Mouse (Mus musculus) kidney, embryonic 15.5 days (tissue): ENCODE measurements at regions not wholly inside any gene's neighbourhood (a gene's known extent, or its start where the extent isn't known, plus 50 kb on each side); places are given as distances from the start of the nearest gene placed in this dataset.
A peak's percentile ranks its signal among the peaks of the same experiment; 100 is the strongest.

Experiments used
- ATAC-seq: fragments of 200-750 bp; cut with Nextera tagmentation; replicated peaks from 2 replicates; pipeline ENCODE4 v1.8.0; 2017; ENCODE audit warnings: moderate TSS enrichment; ENCODE audit not compliant: low FRiP score
- H3K27ac ChIP-seq: fragments of 300-500 bp; sonication (generic); 2 replicates; pipeline ENCODE4 v1.5.1; 2015; ENCODE audit warnings: mild to moderate bottlenecking, inconsistent platforms
- H3K27me3 ChIP-seq: fragments of 300-500 bp; sonication (generic); 2 replicates; pipeline ENCODE4 v1.6.1; 2015; ENCODE audit warnings: inconsistent platforms
- H3K36me3 ChIP-seq: fragments of 300-500 bp; sonication (generic); 2 replicates; pipeline ENCODE4 v1.6.1; 2015; ENCODE audit warnings: inconsistent platforms
- H3K4me1 ChIP-seq: fragments of 300-500 bp; sonication (generic); 2 replicates; pipeline ENCODE4 v1.6.1; 2015; ENCODE audit warnings: inconsistent platforms
- H3K4me2 ChIP-seq: fragments of 300-500 bp; sonication (generic); 2 replicates; pipeline ENCODE4 v1.6.1; 2015; ENCODE audit warnings: moderate library complexity, mild to moderate bottlenecking, inconsistent platforms
- H3K4me3 ChIP-seq: fragments of 300-500 bp; sonication (generic); replicated peaks from 2 replicates; pipeline ENCODE4 v1.5.1; 2015; ENCODE audit warnings: mild to moderate bottlenecking, inconsistent platforms
- H3K9ac ChIP-seq: fragments of 300-500 bp; sonication (generic); 2 replicates; pipeline ENCODE4 v1.6.1; 2015; ENCODE audit warnings: mild to moderate bottlenecking, inconsistent platforms
- H3K9me3 ChIP-seq: fragments of 300-500 bp; sonication (generic); replicated peaks from 2 replicates; pipeline ENCODE4 v1.6.1; 2016; ENCODE audit warnings: inconsistent platforms
- WGBS: fragments of 180-500 bp; shearing (Covaris S2); methylation state at CpG from one replicate; pipeline ENCODE4 v1.1.7; 2015; ENCODE audit warnings: mixed read lengths; 5-methylcytosine and 5-hydroxymethylcytosine counted together

- Histone ChIP-seq H3K27me3 (no peaks in the 10 kb centered on the region), H3K27ac (0 out of 2 replicates have a peak overlapping the region, but pooled peaks have one; percentile 27), H3K36me3 (no peaks in the 10 kb centered on the region), H3K4me2 (no peak overlapping the region), H3K4me1 (peaks cover 4% of the 10 kb centered on the region; the same call in 1 of the 2 replicates), H3K9ac (no peak overlapping the region), H3K4me3 (no peak overlapping the region), H3K9me3 (no peaks in the 10 kb centered on the region)
- 40% methylated on average over 2 of the region's 2 CpGs for WGBS
- ATAC-seq: no peak
Measured at GRCm38 (mm10) chr10:87999617-88000330, 91.1 kb upstream of the Pmch start.

- Histone ChIP-seq H3K4me2 (no peak overlapping the region), H3K27me3 (no peaks in the 10 kb centered on the region), H3K4me1 (no peaks in the 10 kb centered on the region), H3K4me3 (no peak overlapping the region), H3K36me3 (no peaks in the 10 kb centered on the region), H3K9me3 (no peaks in the 10 kb centered on the region), H3K27ac (no peak overlapping the region), H3K9ac (no peak overlapping the region)
- 92% methylated on average over 7 of the region's 7 CpGs for WGBS
- ATAC-seq: no peak
Measured at GRCm38 (mm10) chr10:88008679-88009078, 82.2 kb upstream of the Pmch start.

- Histone ChIP-seq H3K4me3 (no peak overlapping the region), H3K27ac (no peak overlapping the region), H3K27me3 (no peaks in the 10 kb centered on the region), H3K9me3 (no peaks in the 10 kb centered on the region), H3K4me1 (no peaks in the 10 kb centered on the region), H3K9ac (no peak overlapping the region), H3K4me2 (no peak overlapping the region), H3K36me3 (no peaks in the 10 kb centered on the region)
- no peak for ATAC-seq
- WGBS: 81% methylated on average over 6 of the region's 6 CpGs
Measured at GRCm38 (mm10) chr10:88010866-88011265, 80.0 kb upstream of the Pmch start.

GRCm38 (mm10) chr10:88031978-88032377 lies 58.9 kb upstream of the Pmch start:
- no peaks in the 10 kb centered on the region for H3K4me1 ChIP-seq
- H3K36me3 ChIP-seq: no peaks in the 10 kb centered on the region
- no peak for ATAC-seq
- H3K4me2 ChIP-seq: no peak overlapping the region
- H3K4me3 ChIP-seq: no peak overlapping the region
- H3K9me3 ChIP-seq: no peaks in the 10 kb centered on the region
- 55% methylated on average over 5 of the region's 5 CpGs for WGBS
- no peak overlapping the region for H3K9ac ChIP-seq
- H3K27ac ChIP-seq: no peak overlapping the region
- H3K27me3 ChIP-seq: no peaks in the 10 kb centered on the region
